Mouse (Mus musculus) embryonic facial prominence, embryonic 12.5 days (tissue): Measurements from ENCODE around the gene Ctps. TPM values are rescaled to one million over a fixed set of nuclear protein-coding genes. Genes with fewer than 3 reads are reported as not detected.
"Not testable (repeated sequence)": the region's sequence is repeated elsewhere in the genome, so short reads cannot be mapped to it uniquely, and the experiment has no call there.

Source experiments
- ATAC-seq: fragments of 200-750 bp; cut with Nextera tagmentation; 2 replicates; pipeline ENCODE4 v1.8.0; 2017; ENCODE audit not compliant: insufficient number of reproducible peaks, insufficient read depth, low FRiP score, low TSS enrichment
- H3K27ac ChIP-seq: fragments of 300-500 bp; sonication (generic); 2 replicates; pipeline ENCODE4 v1.5.1; 2016; ENCODE audit warnings: mild to moderate bottlenecking
- H3K27me3 ChIP-seq: fragments of 300-500 bp; sonication (generic); 2 replicates; pipeline ENCODE4 v1.6.1; 2016; ENCODE audit warnings: mild to moderate bottlenecking, moderate library complexity
- H3K36me3 ChIP-seq: fragments of 300-500 bp; sonication (generic); 2 replicates; pipeline ENCODE4 v1.6.1; 2016; ENCODE audit warnings: mild to moderate bottlenecking
- H3K4me1 ChIP-seq: fragments of 300-500 bp; sonication (generic); 2 replicates; pipeline ENCODE4 v1.6.1; 2016
- H3K4me2 ChIP-seq: fragments of 300-500 bp; sonication (generic); replicated peaks from 2 replicates; pipeline ENCODE4 v1.6.1; 2016; ENCODE audit warnings: mild to moderate bottlenecking, moderate library complexity
- H3K4me3 ChIP-seq: fragments of 300-500 bp; sonication (generic); 2 replicates; pipeline ENCODE4 v1.5.1; 2016; ENCODE audit warnings: mild to moderate bottlenecking
- H3K9ac ChIP-seq: fragments of 300-500 bp; sonication (generic); 2 replicates; pipeline ENCODE4 v1.6.1; 2016; ENCODE audit warnings: mild to moderate bottlenecking, moderate library complexity
- H3K9me3 ChIP-seq: fragments of 300-500 bp; sonication (generic); 2 replicates; pipeline ENCODE4 v1.6.1; 2016; ENCODE audit warnings: mild to moderate bottlenecking, moderate library complexity
- WGBS: fragments of 180-500 bp; shearing (Covaris S2); methylation state at CpG from one replicate; pipeline ENCODE4 v1.1.7; 2016; 5-methylcytosine and 5-hydroxymethylcytosine counted together
- polyA plus RNA-seq: library from polyadenylated mRNA; unstranded; fragments of >200 nt; fragmentation: Nextera tagmentation; extraction: Ambion mirVana; gene quantifications from 2 replicates; pipeline ENCODE4 v1.2.1, GENCODE M21; 2016

Ctps gene
- polyA plus RNA-seq, 1 experiment from 2014 or later, result 112 TPM

DNA sequence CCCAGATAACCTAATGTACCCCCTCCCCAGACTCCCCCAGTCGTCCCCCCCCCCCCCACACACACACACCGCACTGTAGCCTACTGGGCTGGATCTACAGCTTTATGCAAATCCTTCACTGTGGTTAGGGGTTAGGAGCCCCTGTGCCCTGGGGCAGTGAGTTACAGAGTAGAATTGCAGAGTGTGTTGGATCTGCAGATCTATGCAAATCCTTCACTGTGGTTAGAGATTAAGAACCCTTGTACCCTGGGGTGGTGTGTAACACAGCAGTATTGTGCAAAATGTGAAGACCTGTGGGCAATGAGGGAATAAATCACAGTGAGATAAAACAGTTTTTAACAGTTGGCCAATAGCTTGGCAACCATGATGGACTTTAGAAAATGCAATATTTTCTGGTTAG is 28.8 kb upstream of the Ctps start:
- peaks cover 6% of the 10 kb centered on the region; the same call in 1 of the 2 replicates for H3K4me1 ChIP-seq
- H3K27me3 ChIP-seq, result no peaks in the 10 kb centered on the region
- no peak overlapping the region for H3K9ac ChIP-seq
- no peak overlapping the region for H3K27ac ChIP-seq
- H3K4me3 ChIP-seq, result no peak overlapping the region
- 14% methylated on average over 2 of the region's 2 CpGs for WGBS
- no peak overlapping the region for H3K4me2 ChIP-seq
- H3K9me3 ChIP-seq, result no peaks in the 10 kb centered on the region
- H3K36me3 ChIP-seq, result no peaks in the 10 kb centered on the region
- no peak for ATAC-seq

DNA sequence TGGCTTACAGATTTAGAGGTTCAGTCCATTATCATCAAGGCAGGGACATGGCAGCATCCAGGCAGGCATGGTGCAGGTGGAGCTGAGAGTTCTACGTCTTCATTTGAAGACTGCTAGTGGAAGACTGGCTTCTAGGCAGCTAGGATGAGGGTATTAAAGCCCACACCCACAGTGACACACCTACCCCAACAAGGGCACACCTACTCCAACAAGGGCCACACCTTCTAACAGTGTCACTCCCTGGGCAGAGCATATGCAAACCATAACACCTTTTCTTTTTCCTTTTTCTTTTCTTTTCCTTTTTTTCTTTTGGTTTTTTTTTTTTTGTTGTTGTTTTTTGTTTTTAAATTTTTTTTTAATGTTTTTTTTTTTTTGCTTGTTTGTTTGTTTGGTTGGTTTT is 26.1 kb upstream of the Ctps start:
- ATAC-seq, H3K27me3 ChIP-seq, H3K4me3 ChIP-seq, H3K9me3 ChIP-seq, H3K4me1 ChIP-seq, H3K36me3 ChIP-seq, H3K27ac ChIP-seq, H3K4me2 ChIP-seq, H3K9ac ChIP-seq: not testable (repeated sequence)
- WGBS, result 89% methylated on average over 1 of the region's 1 CpGs

DNA sequence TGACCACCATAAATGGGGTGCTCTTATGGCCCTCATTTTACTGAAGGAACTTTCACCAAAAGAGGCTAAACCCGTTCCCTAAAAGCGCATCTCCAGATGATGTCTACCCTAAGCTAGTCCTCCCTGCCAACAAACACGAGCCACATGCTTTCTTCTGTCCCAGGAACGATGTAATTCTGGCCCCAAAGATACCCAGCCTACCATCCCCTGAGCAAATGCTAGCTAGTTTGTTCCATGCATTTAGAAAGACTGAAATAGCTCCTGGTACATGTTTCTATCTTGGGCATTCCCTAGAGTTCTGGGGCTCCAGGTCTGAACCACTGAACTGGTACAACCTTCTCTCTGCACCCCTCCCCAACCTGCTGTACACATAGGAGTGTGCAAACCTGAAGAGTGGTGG is 20.9 kb upstream of the Ctps start:
- H3K9ac ChIP-seq, result no peak overlapping the region
- no peaks in the 10 kb centered on the region for H3K4me1 ChIP-seq
- peaks cover 22% of the 10 kb centered on the region for H3K27me3 ChIP-seq
- H3K36me3 ChIP-seq, result no peaks in the 10 kb centered on the region
- no peak overlapping the region for H3K27ac ChIP-seq
- H3K4me3 ChIP-seq, result no peak overlapping the region
- 84% methylated on average over 4 of the region's 4 CpGs for WGBS
- ATAC-seq, result no peak
- no peaks in the 10 kb centered on the region for H3K9me3 ChIP-seq
- no peak overlapping the region for H3K4me2 ChIP-seq

DNA sequence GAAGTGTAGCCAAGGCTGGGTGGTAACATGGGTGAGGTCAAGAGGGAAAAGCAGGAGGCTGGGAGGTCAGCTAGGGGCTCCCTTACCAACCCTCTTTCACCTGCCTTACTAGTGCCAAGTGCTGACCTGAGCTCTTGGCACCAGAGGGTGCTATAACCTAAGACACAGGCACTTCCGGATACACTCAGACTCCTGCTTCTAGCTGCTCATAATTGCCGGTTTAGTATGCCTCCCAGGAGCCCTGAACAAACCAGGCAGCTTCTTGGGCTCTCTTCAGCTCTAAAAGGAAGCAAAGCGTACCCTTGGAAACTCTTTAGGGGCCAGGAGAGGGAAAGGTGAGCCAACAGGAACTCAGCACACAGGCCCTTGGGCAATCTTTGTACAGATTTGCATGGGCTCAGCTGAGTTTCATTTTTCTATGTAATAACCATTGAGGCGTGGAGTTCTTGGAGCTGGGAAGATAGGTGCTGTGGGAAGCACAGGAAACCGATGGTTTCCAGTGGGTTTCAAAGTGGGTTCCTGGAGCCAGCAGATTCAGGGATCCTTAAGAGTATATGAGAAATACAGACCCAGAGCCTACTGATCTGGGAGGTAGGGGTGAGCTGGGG is 19.8 kb upstream of the Ctps start:
- ATAC-seq, result 0 out of 2 replicates have a peak, but pooled peaks have one; percentile 80
- Histone ChIP-seq H3K36me3 (no peaks in the 10 kb centered on the region), H3K4me1 (no peaks in the 10 kb centered on the region), H3K4me3 (no peak overlapping the region), H3K9ac (no peak overlapping the region), H3K27me3 (peaks cover 22% of the 10 kb centered on the region), H3K27ac (no peak overlapping the region), H3K4me2 (no peak overlapping the region), H3K9me3 (no peaks in the 10 kb centered on the region)
- 25% methylated on average over 5 of the region's 5 CpGs for WGBS

DNA sequence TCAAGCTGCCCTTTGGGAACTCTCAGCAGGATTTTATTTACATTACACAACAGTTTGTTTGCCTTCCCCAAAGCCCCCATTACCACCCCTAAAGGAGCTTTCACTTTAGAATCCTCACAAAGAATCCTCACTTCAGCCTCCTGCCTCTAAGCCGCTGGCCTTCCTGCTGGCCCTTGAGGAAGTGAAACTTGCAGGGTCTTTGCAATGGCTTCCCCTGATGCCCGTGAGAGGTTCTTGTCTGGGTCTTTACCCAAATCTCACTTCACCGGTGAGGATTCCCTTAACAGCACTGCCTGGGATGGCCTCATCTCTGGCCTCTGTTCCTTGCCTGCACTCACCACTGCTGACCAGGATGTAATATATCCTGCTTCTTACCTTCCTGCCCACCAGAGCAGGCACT is 19.0 kb upstream of the Ctps start:
- Histone ChIP-seq H3K27me3 (peaks cover 22% of the 10 kb centered on the region), H3K4me3 (no peak overlapping the region), H3K9ac (no peak overlapping the region), H3K4me2 (no peak overlapping the region), H3K4me1 (no peaks in the 10 kb centered on the region), H3K9me3 (no peaks in the 10 kb centered on the region), H3K27ac (no peak overlapping the region), H3K36me3 (no peaks in the 10 kb centered on the region)
- 11% methylated on average over 3 of the region's 3 CpGs for WGBS
- no peak for ATAC-seq

DNA sequence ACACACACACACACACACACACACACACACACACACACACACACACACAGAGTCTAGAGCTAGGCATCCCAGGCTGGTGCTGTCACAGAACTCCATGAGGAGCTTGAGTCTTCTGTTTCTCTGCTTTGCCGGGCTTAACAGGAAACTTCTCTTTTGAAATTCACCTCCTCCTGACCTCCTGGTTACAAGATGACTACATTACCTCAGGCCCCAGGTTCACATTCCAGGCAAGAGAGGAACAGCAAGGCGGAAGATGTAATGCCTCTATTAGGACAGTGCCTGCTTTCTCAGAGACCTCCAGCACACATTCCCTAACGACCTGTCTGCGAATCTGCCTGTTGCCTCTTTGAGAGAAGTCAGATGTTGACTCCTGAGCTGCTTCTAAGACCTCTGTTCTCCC is 18.4 kb upstream of the Ctps start, which contains the start of gene Gm8439:
Gm8439 (plus strand) TSS at position 301 of the 400 bp plus-strand sequence.
- Histone ChIP-seq H3K4me3 (no peak within 1 kb of the TSS), H3K27me3 (peaks cover 22% of the 10 kb centered on the region), H3K9ac (no peak within 1 kb of the TSS), H3K4me1 (no peaks in the 10 kb centered on the region), H3K27ac (no peak within 1 kb of the TSS), H3K9me3 (no peaks in the 10 kb centered on the region), H3K4me2 (no peak within 1 kb of the TSS), H3K36me3 (no peaks in the 10 kb centered on the region)
- no peak for ATAC-seq
- 13% methylated on average over 4 of the region's 4 CpGs for whole genome bisulfite sequencing

DNA sequence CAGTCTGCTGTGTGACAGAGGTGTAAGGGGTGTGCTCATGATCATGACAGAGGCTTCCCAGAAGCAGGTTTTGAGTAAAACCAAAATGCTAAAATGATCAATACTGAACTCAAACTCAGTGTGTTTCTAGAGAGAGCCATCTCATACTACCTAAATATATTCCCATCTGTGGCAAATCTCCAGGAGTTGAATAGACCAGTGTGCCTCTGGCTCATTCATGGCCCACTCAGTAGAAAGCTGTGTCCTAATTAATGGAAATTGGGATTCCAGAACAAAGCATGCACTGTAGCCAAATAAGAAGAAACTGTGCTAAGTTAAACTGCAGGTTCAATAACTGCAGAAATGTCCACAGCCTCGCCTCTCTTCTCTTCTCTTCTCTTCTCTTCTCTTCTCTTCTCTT is 16.9 kb upstream of the Ctps start:
- no peaks in the 10 kb centered on the region for H3K4me1 ChIP-seq
- 39% methylated on average over 1 of the region's 1 CpGs for WGBS
- no peaks in the 10 kb centered on the region for H3K9me3 ChIP-seq
- H3K27ac ChIP-seq, result no peak overlapping the region
- no peak overlapping the region for H3K9ac ChIP-seq
- H3K4me3 ChIP-seq, result no peak overlapping the region
- ATAC-seq, result no peak
- H3K4me2 ChIP-seq, result no peak overlapping the region
- no peaks in the 10 kb centered on the region for H3K36me3 ChIP-seq
- H3K27me3 ChIP-seq, result peaks cover 22% of the 10 kb centered on the region

DNA sequence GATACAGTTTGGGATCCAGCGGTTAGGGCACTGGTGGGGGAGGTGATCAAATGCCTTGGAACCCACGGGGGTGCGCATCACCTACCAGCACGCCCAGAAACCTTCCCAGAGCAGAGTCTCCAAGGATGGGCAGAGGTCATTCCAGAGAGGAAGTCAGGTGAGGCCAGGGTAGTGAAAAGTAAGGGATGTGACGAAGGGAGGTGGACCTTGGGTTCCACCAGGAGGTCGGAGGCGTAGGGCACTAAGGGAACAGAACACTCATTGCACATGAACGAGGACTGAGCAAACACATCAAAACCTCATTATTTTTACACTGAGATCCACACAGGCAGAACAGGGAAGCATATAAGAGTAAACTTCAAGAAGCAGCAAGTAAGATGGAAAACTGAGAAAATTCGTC is 11.6 kb upstream of the Ctps start:
- WGBS, result 81% methylated on average over 9 of the region's 9 CpGs
- Histone ChIP-seq H3K4me2 (no peak overlapping the region), H3K4me1 (no peaks in the 10 kb centered on the region), H3K27ac (no peak overlapping the region), H3K9me3 (no peaks in the 10 kb centered on the region), H3K9ac (no peak overlapping the region), H3K4me3 (no peak overlapping the region), H3K36me3 (no peaks in the 10 kb centered on the region), H3K27me3 (no peaks in the 10 kb centered on the region)
- no peak for ATAC-seq

DNA sequence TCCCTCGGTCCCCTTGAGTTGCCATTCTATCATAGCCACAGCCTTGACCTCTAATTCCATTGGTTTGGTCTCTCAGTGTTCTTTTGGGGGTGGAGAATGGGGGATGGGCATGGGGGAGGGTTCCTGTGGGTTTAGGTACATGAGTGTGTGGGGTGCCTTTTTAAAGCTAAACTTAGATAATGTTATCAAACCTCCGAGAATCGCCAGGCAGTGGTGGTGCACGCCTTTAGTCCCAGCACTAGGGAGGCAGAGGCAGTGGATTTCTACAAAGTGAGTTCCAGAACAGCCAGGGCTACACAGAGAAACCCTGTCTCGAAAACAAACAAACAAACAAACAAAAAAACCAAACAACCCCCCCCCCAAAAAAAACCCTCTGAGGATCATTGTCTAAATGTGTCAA is 10.8 kb upstream of the Ctps start:
- WGBS, result 81% methylated on average over 5 of the region's 5 CpGs
- no peak for ATAC-seq
- Histone ChIP-seq H3K4me3 (no peak overlapping the region), H3K4me1 (no peaks in the 10 kb centered on the region), H3K9me3 (no peaks in the 10 kb centered on the region), H3K4me2 (no peak overlapping the region), H3K9ac (no peak overlapping the region), H3K27ac (no peak overlapping the region), H3K36me3 (no peaks in the 10 kb centered on the region), H3K27me3 (no peaks in the 10 kb centered on the region)

DNA sequence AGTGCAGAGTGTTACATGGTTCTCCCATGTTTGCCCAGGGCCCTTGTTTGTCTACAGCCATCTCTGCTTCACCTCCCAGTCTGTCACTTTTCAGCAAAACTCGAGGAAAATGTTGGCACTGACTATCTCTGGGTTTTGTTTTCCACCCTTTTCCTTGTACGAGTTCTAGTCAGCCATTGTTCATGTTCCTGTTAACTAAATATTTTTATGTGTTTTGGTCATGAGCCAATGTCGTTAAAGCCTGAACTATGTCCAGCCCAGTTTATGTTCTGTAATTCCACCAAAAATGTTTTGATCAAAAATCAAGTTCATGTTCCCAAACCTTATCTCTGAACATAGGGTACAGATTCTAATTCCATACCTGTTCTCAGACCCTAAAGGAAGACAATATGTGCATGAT is 1.6 kb upstream of the Ctps start:
- no peaks in the 10 kb centered on the region for H3K36me3 ChIP-seq
- no peaks in the 10 kb centered on the region for H3K9me3 ChIP-seq
- no peaks in the 10 kb centered on the region for H3K27me3 ChIP-seq
- 83% methylated on average over 3 of the region's 3 CpGs for WGBS
- H3K27ac ChIP-seq, result no peak overlapping the region; the same call in 1 of the 2 replicates
- H3K4me1 ChIP-seq, result peaks cover 20% of the 10 kb centered on the region
- no peak overlapping the region for H3K4me3 ChIP-seq
- no peak for ATAC-seq
- H3K4me2 ChIP-seq, result no peak overlapping the region
- no peak overlapping the region for H3K9ac ChIP-seq

DNA sequence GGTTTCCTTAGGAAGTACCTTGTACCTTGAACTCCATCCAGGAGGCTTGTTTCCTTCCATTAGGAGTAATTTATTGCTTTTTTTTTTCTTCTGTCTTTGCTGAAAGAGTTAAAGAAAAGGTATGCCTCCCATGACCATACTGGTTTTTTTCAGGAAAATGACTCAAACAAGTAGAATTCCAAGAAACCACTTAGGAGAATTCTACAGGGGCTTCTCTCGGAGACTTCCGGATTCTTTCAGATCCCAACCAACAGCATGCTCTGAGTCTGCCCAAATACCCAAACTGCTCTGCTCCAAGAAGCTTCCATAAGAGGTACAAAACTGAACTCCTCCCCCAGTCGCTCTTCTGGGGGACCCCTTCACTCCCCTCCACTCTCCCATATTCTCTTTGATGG is 991 bp upstream of the Ctps start:
- no peak for ATAC-seq
- Histone ChIP-seq H3K9me3 (no peaks in the 10 kb centered on the region), H3K27me3 (no peaks in the 10 kb centered on the region), H3K4me2 (peak overlapping the region; percentile 70), H3K36me3 (0 out of 2 replicates have a peak, but pooled peaks cover 3% of the 10 kb centered on the region), H3K4me3 (no peak overlapping the region), H3K9ac (no peak overlapping the region), H3K27ac (peak overlapping the region; percentile 87; the same call in 1 of the 2 replicates), H3K4me1 (peaks cover 20% of the 10 kb centered on the region)
- WGBS, result 58% methylated on average over 3 of the region's 3 CpGs

DNA sequence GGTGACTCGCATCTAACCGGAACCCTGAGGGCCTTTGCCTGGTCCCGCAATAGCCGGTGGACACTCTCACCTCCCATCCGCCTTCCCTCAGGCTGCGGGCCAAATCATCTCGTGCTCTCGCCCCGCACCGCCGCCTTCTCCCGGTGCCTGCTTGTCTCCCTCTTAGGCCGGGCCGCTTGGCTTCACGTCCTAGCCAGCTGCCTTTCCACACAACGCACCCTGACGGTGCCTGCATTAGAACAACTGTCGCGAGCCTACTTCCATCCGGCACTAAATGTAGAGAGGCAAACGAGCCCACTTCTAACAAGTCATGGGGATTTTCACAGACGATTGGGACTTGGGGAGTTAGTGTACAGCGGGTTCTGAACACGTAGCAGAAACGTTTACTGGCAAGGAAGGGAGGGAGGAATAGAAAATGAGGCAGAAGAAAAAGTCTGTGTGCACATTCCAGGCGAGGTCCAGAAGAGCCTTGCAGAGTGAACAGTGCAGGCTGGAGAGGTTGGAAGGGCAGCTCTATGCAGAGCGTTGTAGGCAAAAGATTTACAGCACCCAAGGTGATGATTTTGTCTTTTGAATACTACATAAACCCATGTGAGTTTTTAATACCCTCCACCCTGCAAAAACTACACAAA is 478 bp upstream of the Ctps start:
- H3K9ac ChIP-seq, result peak overlapping the region; percentile 84
- 2% methylated on average over 27 of the region's 27 CpGs for WGBS
- peak overlapping the region; percentile 70 for H3K4me2 ChIP-seq
- peak overlapping the region; percentile 63 for H3K4me3 ChIP-seq
- H3K36me3 ChIP-seq, result 0 out of 2 replicates have a peak, but pooled peaks cover 3% of the 10 kb centered on the region
- peak overlapping the region; percentile 87 for H3K27ac ChIP-seq
- peaks cover 20% of the 10 kb centered on the region for H3K4me1 ChIP-seq
- H3K9me3 ChIP-seq, result no peaks in the 10 kb centered on the region
- peak; percentile 62 for ATAC-seq
- H3K27me3 ChIP-seq, result no peaks in the 10 kb centered on the region
